Mouse (Mus musculus): Measurements from ENCODE around the gene Ucp1.
A peak's percentile ranks its signal among the peaks of the same experiment; 100 is the strongest.

Gene Ucp1

GRCm38 (mm10) chr8:83331899-83332697, 41.9 kb downstream of the Ucp1 start, which contains the start of gene Elmod2:
Gene Elmod2 (minus strand): TSS chr8:83332486.
- peak; percentile 94 to 97 for DNase-seq (ENCODE audit: low spot score in 2 of 2)

GRCm38 (mm10) chr8:83332864-83333263, 42.7 kb downstream of the Ucp1 start:
- no peak for DNase-seq (ENCODE audit: low spot score in 2 of 2)

- DNase-seq (ENCODE audit: low spot score in 2 of 2), result no peak
Observed at GRCm38 (mm10) chr8:83342076-83342475, 51.9 kb downstream of the Ucp1 start.

DNA sequence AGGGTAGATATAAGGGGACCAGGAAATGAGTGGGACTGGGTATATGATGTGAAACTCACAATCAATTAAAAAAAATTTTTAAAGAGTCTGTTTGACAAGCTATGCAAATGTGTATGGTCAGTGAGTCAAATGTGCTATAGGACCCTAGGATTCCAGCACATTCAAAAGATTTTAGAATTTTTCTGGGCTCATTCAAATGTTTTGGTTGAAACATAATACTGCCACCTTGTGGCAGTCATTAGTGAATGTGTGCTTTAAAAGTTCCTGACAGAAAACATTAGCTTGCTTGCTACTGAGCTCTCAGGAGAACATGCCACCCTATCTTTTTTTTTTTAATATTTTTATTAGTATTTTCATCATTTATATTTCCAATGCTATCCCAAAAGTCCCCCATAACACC, 52.5 kb downstream of the Ucp1 start:
- DNase-seq (ENCODE audit: low spot score in 2 of 2), result no peak

All from spleen, postnatal 4 days (tissue).